Mouse (Mus musculus) small intestine, adult 2 months (tissue): ENCODE data around the gene Tgfa.

Experiments
- CTCF ChIP-seq: fragments of 200-500 bp; IDR thresholded peaks from 2 replicates; pipeline ENCODE4 v1.5.1; 2012; ENCODE audit warnings: low read depth, mild to moderate bottlenecking, control low read depth, inconsistent platforms, low read length, moderate library complexity, mixed read lengths; ENCODE audit not compliant: insufficient replicate concordance, insufficient read length; ENCODE audit errors: extremely low read depth
- POLR2A ChIP-seq: fragments of 200-500 bp; IDR thresholded peaks from 2 replicates; pipeline ENCODE4 v1.6.1; 2012; ENCODE audit warnings: low read depth, mild to moderate bottlenecking, control low read depth, inconsistent platforms, low read length, moderate library complexity

- TF ChIP-seq CTCF: peak; percentile 75; the same call in 1 of the 2 replicates
- no peak for TF ChIP-seq POLR2A
These were observed 1.1 kb upstream of the Tgfa start for GRCm38 (mm10) chr6:86193879-86194278.
